Mouse (Mus musculus) forebrain, embryonic 11.5 days (tissue): ENCODE data around the gene P3h3. TPM values are rescaled to one million over a fixed set of nuclear protein-coding genes. Genes with fewer than 3 reads are reported as not detected.

Source experiments
- ATAC-seq: fragments of 200-750 bp; cut with Nextera tagmentation; replicated peaks from 2 replicates; pipeline ENCODE4 v1.8.0; 2017; ENCODE audit warnings: moderate TSS enrichment; ENCODE audit not compliant: low FRiP score
- DNase-seq: peaks from one replicate; pipeline ENCODE4 v3.0.0-alpha.2; 2017; ENCODE audit warnings: low spot score
- H3K27ac ChIP-seq: fragments of 300-500 bp; sonication (generic); 2 replicates; pipeline ENCODE4 v1.5.1; 2014; ENCODE audit warnings: low read depth, low read length
- H3K27me3 ChIP-seq: fragments of 300-500 bp; sonication (generic); 2 replicates; pipeline ENCODE4 v1.6.1; 2014; ENCODE audit warnings: mild to moderate bottlenecking, low read length, mixed read lengths; ENCODE audit not compliant: control insufficient read depth, insufficient read depth
- H3K36me3 ChIP-seq: fragments of 300-500 bp; sonication (generic); 2 replicates; pipeline ENCODE4 v1.6.1; 2014; ENCODE audit warnings: mild to moderate bottlenecking, low read length, moderate library complexity, mixed read lengths; ENCODE audit not compliant: control insufficient read depth, insufficient read depth
- H3K4me1 ChIP-seq: fragments of 300-500 bp; sonication (generic); replicated peaks from 2 replicates; pipeline ENCODE4 v1.6.1; 2014; ENCODE audit warnings: low read length, mixed read lengths; ENCODE audit not compliant: control insufficient read depth, insufficient read depth
- H3K4me2 ChIP-seq: fragments of 300-500 bp; sonication (generic); 2 replicates; pipeline ENCODE4 v1.6.1; 2014; ENCODE audit warnings: low read depth, mild to moderate bottlenecking, low read length, moderate library complexity, mixed read lengths; ENCODE audit not compliant: severe bottlenecking
- H3K4me3 ChIP-seq: fragments of 300-500 bp; sonication (generic); 2 replicates; pipeline ENCODE4 v1.5.1; 2014; ENCODE audit warnings: low read depth, low read length
- H3K9ac ChIP-seq: fragments of 300-500 bp; sonication (generic); 2 replicates; pipeline ENCODE4 v1.6.1; 2014; ENCODE audit warnings: low read length
- H3K9me3 ChIP-seq: fragments of 300-500 bp; sonication (generic); 2 replicates; pipeline ENCODE4 v1.6.1; 2016; ENCODE audit warnings: low read length, mixed read lengths; ENCODE audit not compliant: control insufficient read depth
- WGBS: fragments of 180-500 bp; shearing (Covaris S2); extraction: QIAGEN DNeasy Blood & Tissue Kit; methylation state at CpG from one replicate; pipeline ENCODE4 v1.1.7; 2014; 5-methylcytosine and 5-hydroxymethylcytosine counted together
- polyA plus RNA-seq: library from polyadenylated mRNA; unstranded; fragments of >200 nt; fragmentation: Nextera tagmentation; extraction: Ambion mirVana; gene quantifications from 2 replicates; pipeline ENCODE4 v1.2.1, GENCODE M21; 2014

P3h3 gene
- polyA plus RNA-seq, 1 experiment from 2014 or later = 17.8 TPM

DNA sequence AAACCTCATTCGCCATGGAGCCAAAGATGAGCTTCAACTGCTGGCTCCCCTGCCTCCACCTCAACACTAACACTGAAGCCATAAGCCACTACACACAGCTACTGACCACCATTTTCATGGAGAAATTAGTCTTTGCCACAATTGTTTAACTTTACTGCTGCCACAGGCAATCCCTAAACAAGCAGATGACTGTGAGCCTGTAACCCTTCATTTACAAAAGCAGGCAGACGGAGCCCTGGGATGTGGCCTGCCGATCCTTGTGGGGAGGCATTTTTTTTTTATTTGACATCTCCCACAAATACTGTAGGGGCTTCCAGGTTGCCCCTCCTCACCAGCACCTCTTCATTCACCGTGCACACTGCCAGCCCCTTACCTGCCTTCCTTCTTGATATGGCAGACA lies 40.9 kb downstream of the P3h3 start:
- no peak for DNase-seq
- Histone ChIP-seq H3K4me3 (no peak overlapping the region), H3K9ac (no peak overlapping the region), H3K27me3 (no peaks in the 10 kb centered on the region), H3K36me3 (peaks cover 29% of the 10 kb centered on the region; the same call in 1 of the 2 replicates), H3K27ac (no peak overlapping the region), H3K9me3 (no peaks in the 10 kb centered on the region), H3K4me2 (no peak overlapping the region), H3K4me1 (peaks cover 10% of the 10 kb centered on the region; the same call in 1 of the 2 replicates)
- WGBS = 94% methylated on average over 4 of the region's 4 CpGs
- ATAC-seq = no peak

DNA sequence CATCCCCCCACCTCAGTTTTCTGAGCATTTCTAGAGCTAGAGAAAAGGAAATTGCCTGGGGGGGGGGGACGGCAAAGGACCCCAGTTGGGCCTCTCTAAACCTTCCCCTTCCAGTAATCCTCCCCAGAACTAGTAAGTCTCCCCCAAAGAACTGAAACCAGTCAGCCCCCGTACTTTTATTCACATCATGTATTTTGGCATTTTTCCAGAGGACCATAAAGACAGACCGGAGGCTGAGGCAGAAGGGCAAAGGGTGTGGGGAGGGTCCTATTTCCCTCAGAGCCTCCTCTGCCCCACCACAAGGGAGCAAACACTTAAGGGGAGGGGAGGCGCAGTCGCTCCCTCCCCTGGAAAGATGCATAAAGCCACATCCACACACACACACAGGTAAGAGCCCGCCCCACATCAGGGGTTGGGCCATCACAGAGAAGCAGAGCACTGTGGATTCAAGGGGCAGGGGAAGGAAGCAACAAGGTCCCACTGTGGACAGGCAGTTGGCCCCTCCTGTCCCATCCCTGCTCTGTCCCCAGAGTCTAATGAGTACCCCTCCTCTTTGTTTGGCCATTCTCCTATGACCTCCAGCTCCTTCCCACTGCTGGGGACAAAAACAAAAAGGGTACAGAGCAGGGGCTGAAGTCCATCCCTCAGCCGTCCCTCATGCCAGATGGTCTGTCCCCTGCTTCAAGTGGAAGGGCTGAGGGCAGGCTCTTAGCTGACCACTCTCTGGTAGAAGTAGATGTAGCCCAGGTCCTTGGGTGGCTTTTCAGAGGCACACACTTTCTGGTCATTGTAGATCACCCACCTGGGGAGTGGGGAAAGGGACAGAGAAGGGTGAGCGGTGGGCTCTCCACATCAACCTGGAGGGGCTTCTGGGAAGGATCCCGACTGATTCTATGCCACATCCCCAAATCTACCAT lies 42.4 kb downstream of the P3h3 start:
- no peak overlapping the region for H3K4me2 ChIP-seq
- peaks cover 24% of the 10 kb centered on the region; the same call in 1 of the 2 replicates for H3K36me3 ChIP-seq
- no peaks in the 10 kb centered on the region for H3K27me3 ChIP-seq
- H3K9ac ChIP-seq = no peak overlapping the region
- H3K4me3 ChIP-seq = no peak overlapping the region
- DNase-seq = no peak
- 76% methylated on average over 9 of the region's 9 CpGs for WGBS
- no peaks in the 10 kb centered on the region for H3K9me3 ChIP-seq
- H3K4me1 ChIP-seq = peaks cover 10% of the 10 kb centered on the region; the same call in 1 of the 2 replicates
- no peak for ATAC-seq
- no peak overlapping the region for H3K27ac ChIP-seq

GRCm38 (mm10) chr6:124814448-124814847 lies 43.1 kb downstream of the P3h3 start:
- Histone ChIP-seq H3K9ac (no peak overlapping the region; the same call in 1 of the 2 replicates), H3K4me1 (peaks cover 17% of the 10 kb centered on the region), H3K4me2 (peak overlapping the region; percentile 42; the same call in 1 of the 2 replicates), H3K27me3 (no peaks in the 10 kb centered on the region), H3K9me3 (no peaks in the 10 kb centered on the region), H3K27ac (0 out of 2 replicates have a peak overlapping the region, but pooled peaks have one; percentile 48), H3K4me3 (peak overlapping the region; percentile 76), H3K36me3 (peaks cover 18% of the 10 kb centered on the region; the same call in 1 of the 2 replicates)
- ATAC-seq (peak; percentile 34), DNase-seq (no peak)
- 56% methylated on average over 8 of the region's 8 CpGs for WGBS

GRCm38 (mm10) chr6:124813933-124814332 lies 43.6 kb downstream of the P3h3 start, which contains the start of gene Tpi1:
Gene Tpi1 (minus strand): TSS chr6:124814296.
- H3K36me3 ChIP-seq = peaks cover 16% of the 10 kb centered on the region; the same call in 1 of the 2 replicates
- no peaks in the 10 kb centered on the region for H3K27me3 ChIP-seq
- peak within 1 kb of the TSS; percentile 85 for H3K27ac ChIP-seq
- H3K9ac ChIP-seq = peak within 1 kb of the TSS; percentile 89
- peak within 1 kb of the TSS; percentile 42 for H3K4me2 ChIP-seq
- H3K4me1 ChIP-seq = peaks cover 21% of the 10 kb centered on the region
- peak; percentile 87 for ATAC-seq
- peak within 1 kb of the TSS; percentile 76 for H3K4me3 ChIP-seq
- no peaks in the 10 kb centered on the region for H3K9me3 ChIP-seq
- peak; percentile 93 for DNase-seq
- 0% methylated on average over 22 of the region's 22 CpGs for WGBS

- peak overlapping the region; percentile 76 for H3K4me3 ChIP-seq
- no peaks in the 10 kb centered on the region for H3K9me3 ChIP-seq
- peak overlapping the region; percentile 89 for H3K9ac ChIP-seq
- ATAC-seq = peak; percentile 68
- H3K27me3 ChIP-seq = no peaks in the 10 kb centered on the region
- WGBS = under 1% methylated on average over 18 of the region's 18 CpGs
- peak overlapping the region; percentile 42 for H3K4me2 ChIP-seq
- peak overlapping the region; percentile 85 for H3K27ac ChIP-seq
- DNase-seq = peak; percentile 88
- peaks cover 21% of the 10 kb centered on the region for H3K4me1 ChIP-seq
- peaks cover 16% of the 10 kb centered on the region; the same call in 1 of the 2 replicates for H3K36me3 ChIP-seq
Observed at GRCm38 (mm10) chr6:124813496-124813895, 44.1 kb downstream of the P3h3 start.

GRCm38 (mm10) chr6:124812848-124813247 lies 44.7 kb downstream of the P3h3 start:
- Histone ChIP-seq H3K36me3 (peaks cover 16% of the 10 kb centered on the region; the same call in 1 of the 2 replicates), H3K27me3 (no peaks in the 10 kb centered on the region), H3K9ac (peak overlapping the region; percentile 89), H3K27ac (peak overlapping the region; percentile 85), H3K9me3 (no peaks in the 10 kb centered on the region), H3K4me1 (peaks cover 21% of the 10 kb centered on the region), H3K4me3 (peak overlapping the region; percentile 76), H3K4me2 (peak overlapping the region; percentile 42)
- no peak for DNase-seq
- no peak for ATAC-seq
- 20% methylated on average over 9 of the region's 9 CpGs for WGBS

DNA sequence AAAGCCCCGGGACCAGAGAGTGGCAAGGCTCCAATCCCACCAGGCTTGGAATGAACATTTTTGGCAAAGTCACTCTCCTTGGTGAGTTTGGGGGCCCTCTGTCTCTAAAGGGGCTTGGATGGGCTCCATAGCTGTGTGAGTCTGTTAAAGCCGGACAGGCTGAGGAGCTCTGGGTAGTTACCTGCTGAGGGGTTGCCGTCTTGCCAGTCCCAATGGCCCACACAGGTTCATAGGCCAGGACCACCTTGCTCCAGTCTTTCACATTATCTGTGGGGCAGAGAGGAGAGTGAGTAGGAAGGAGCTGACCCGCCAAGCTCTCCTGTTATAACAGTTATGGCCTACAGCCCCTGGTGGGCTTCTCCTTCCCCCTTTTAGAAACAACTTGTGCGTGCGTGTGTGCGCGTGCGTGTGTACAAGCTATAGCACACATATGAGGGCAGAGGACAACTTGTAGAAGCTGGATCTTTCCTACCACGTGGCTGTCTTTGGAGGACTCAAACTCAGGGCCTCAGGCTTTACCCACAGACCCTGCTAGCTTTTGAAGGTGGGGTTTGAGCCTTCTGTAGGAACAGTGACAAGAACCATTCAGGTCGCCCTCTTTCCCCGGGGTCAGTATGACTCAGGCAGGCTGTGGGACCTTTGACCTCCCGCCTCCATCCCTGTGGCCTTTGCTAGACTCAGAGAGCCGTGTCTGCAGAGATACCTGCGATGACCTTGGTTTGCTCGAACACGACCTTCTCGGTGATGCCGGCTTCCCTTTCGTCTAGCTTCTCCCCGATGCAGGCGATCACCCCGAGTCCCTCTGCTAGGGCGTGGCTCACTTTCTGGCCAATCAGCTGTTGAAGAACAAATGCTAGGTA lies 45.6 kb downstream of the P3h3 start:
- no peak for ATAC-seq
- Histone ChIP-seq H3K27me3 (no peaks in the 10 kb centered on the region), H3K27ac (no peak overlapping the region), H3K4me1 (peaks cover 21% of the 10 kb centered on the region), H3K4me2 (peak overlapping the region; percentile 42), H3K9ac (no peak overlapping the region; the same call in 1 of the 2 replicates), H3K4me3 (peak overlapping the region; percentile 76), H3K9me3 (no peaks in the 10 kb centered on the region), H3K36me3 (peaks cover 11% of the 10 kb centered on the region; the same call in 1 of the 2 replicates)
- WGBS = 87% methylated on average over 24 of the region's 24 CpGs
- no peak for DNase-seq

DNA sequence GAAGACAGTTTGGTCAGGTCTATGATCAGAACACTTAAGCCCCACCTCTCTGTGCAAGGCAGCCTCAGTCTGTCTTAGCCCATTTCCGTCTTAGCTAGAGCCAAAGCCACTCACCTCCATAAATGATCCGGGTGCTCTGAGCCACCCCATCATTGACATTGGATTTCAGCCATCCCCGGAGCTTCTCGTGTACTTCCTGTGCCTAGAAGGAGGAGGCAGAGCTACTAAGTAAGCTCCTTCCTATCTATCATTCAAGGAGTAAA lies 46.2 kb downstream of the P3h3 start:
- ATAC-seq (no peak), DNase-seq (no peak)
- Histone ChIP-seq H3K27me3 (no peaks in the 10 kb centered on the region), H3K9me3 (no peaks in the 10 kb centered on the region), H3K27ac (no peak overlapping the region), H3K4me1 (peaks cover 21% of the 10 kb centered on the region), H3K4me3 (no peak overlapping the region), H3K9ac (no peak overlapping the region), H3K4me2 (no peak overlapping the region), H3K36me3 (peaks cover 11% of the 10 kb centered on the region; the same call in 1 of the 2 replicates)
- WGBS = 90% methylated on average over 4 of the region's 4 CpGs
